Mouse (Mus musculus): Measurements from ENCODE around the gene Hmcn2. TPM values are rescaled to one million over a fixed set of nuclear protein-coding genes. Genes with fewer than 3 reads are reported as not detected.
A peak's percentile ranks its signal among the peaks of the same experiment; 100 is the strongest.

Hmcn2 gene
- polyA plus RNA-seq (2012; rRNA removed) = 87.3 and 147 TPM in 2 replicates

- peak within 1 kb of the TSS; percentile 50 for H3K27ac ChIP-seq (ENCODE audit: insufficient read depth, low read depth, low read length)
- no peaks in the 10 kb centered on the region for H3K36me3 ChIP-seq (ENCODE audit: control insufficient read depth, insufficient read depth, low read length)
Measured at GRCm38 (mm10) chr2:31314007-31314465, at the start of gene Hmcn2. Gene Hmcn2 (plus strand): TSS chr2:31314415.

GRCm38 (mm10) chr2:31267447-31267846 is 46.8 kb upstream of the Hmcn2 start:
- WGBS = 87% methylated on average over 6 of the region's 6 CpGs
- no peak for TF ChIP-seq CTCF (IDR thresholded peaks at IDR 0.05; ENCODE audit: extremely low read depth, insufficient read length, insufficient replicate concordance, low read depth, low read length)
- TF ChIP-seq POLR2A (IDR thresholded peaks at IDR 0.05; ENCODE audit: low read depth, low read length) = no peak
- no peaks in the 10 kb centered on the region for H3K36me3 ChIP-seq (ENCODE audit: control insufficient read depth, insufficient read depth, low read length)
- H3K27ac ChIP-seq (ENCODE audit: insufficient read depth, low read depth, low read length) = no peak overlapping the region
- H3K4me1 ChIP-seq (ENCODE audit: control insufficient read depth, insufficient read depth, insufficient read length, low read length) = no peaks in the 10 kb centered on the region
- H3K27me3 ChIP-seq (ENCODE audit: control insufficient read depth, insufficient read depth, low read length) = no peaks in the 10 kb centered on the region
- no peak overlapping the region for H3K4me3 ChIP-seq (ENCODE audit: low read depth, low read length)

More at GRCm38 (mm10) chr2:31314007-31314465, at the start of gene Hmcn2:
- peak within 1 kb of the TSS; percentile 62 for H3K4me3 ChIP-seq (ENCODE audit: low read depth, low read length)
- peaks cover 4% of the 10 kb centered on the region; the same call in 1 of the 2 replicates for H3K27me3 ChIP-seq (ENCODE audit: control insufficient read depth, insufficient read depth, low read length)
- no peak for TF ChIP-seq POLR2A (IDR thresholded peaks at IDR 0.05; ENCODE audit: low read depth, low read length)
- TF ChIP-seq CTCF (IDR thresholded peaks at IDR 0.05; ENCODE audit: extremely low read depth, insufficient read length, insufficient replicate concordance, low read depth, low read length) = no peak
- H3K4me1 ChIP-seq (ENCODE audit: control insufficient read depth, insufficient read depth, insufficient read length, low read length) = no peaks in the 10 kb centered on the region
- 2% methylated on average over 33 of the region's 33 CpGs for WGBS

- no peak overlapping the region for H3K4me3 ChIP-seq (ENCODE audit: low read depth, low read length)
- no peak overlapping the region for H3K27ac ChIP-seq (ENCODE audit: insufficient read depth, low read depth, low read length)
- H3K4me1 ChIP-seq (ENCODE audit: control insufficient read depth, insufficient read depth, insufficient read length, low read length) = no peaks in the 10 kb centered on the region
- no peak for TF ChIP-seq POLR2A (IDR thresholded peaks at IDR 0.05; ENCODE audit: low read depth, low read length)
- TF ChIP-seq CTCF (IDR thresholded peaks at IDR 0.05; ENCODE audit: extremely low read depth, insufficient read length, insufficient replicate concordance, low read depth, low read length) = no peak
- no peaks in the 10 kb centered on the region for H3K36me3 ChIP-seq (ENCODE audit: control insufficient read depth, insufficient read depth, low read length)
- 42% methylated on average over 5 of the region's 5 CpGs for WGBS
- no peaks in the 10 kb centered on the region for H3K27me3 ChIP-seq (ENCODE audit: control insufficient read depth, insufficient read depth, low read length)
Measured at GRCm38 (mm10) chr2:31268631-31269030, 45.6 kb upstream of the Hmcn2 start.

- TF ChIP-seq CTCF (IDR thresholded peaks at IDR 0.05; ENCODE audit: extremely low read depth, insufficient read length, insufficient replicate concordance, low read depth, low read length) (no peak), POLR2A (IDR thresholded peaks at IDR 0.05; ENCODE audit: low read depth, low read length) (no peak)
- Histone ChIP-seq H3K4me1 (ENCODE audit: control insufficient read depth, insufficient read depth, insufficient read length, low read length) (no peaks in the 10 kb centered on the region), H3K4me3 (ENCODE audit: low read depth, low read length) (no peak overlapping the region), H3K36me3 (ENCODE audit: control insufficient read depth, insufficient read depth, low read length) (no peaks in the 10 kb centered on the region), H3K27me3 (ENCODE audit: control insufficient read depth, insufficient read depth, low read length) (no peaks in the 10 kb centered on the region), H3K27ac (ENCODE audit: insufficient read depth, low read depth, low read length) (no peak overlapping the region)
- 95% methylated on average over 6 of the region's 6 CpGs for whole genome bisulfite sequencing
Measured at GRCm38 (mm10) chr2:31269188-31269587, 45.0 kb upstream of the Hmcn2 start.

GRCm38 (mm10) chr2:31269847-31270246 is 44.4 kb upstream of the Hmcn2 start:
- Histone ChIP-seq H3K36me3 (ENCODE audit: control insufficient read depth, insufficient read depth, low read length) (no peaks in the 10 kb centered on the region), H3K27ac (ENCODE audit: insufficient read depth, low read depth, low read length) (no peak overlapping the region), H3K4me1 (ENCODE audit: control insufficient read depth, insufficient read depth, insufficient read length, low read length) (no peaks in the 10 kb centered on the region), H3K27me3 (ENCODE audit: control insufficient read depth, insufficient read depth, low read length) (no peaks in the 10 kb centered on the region), H3K4me3 (ENCODE audit: low read depth, low read length) (no peak overlapping the region)
- 91% methylated on average over 10 of the region's 10 CpGs for WGBS
- TF ChIP-seq CTCF (IDR thresholded peaks at IDR 0.05; ENCODE audit: extremely low read depth, insufficient read length, insufficient replicate concordance, low read depth, low read length) (no peak), POLR2A (IDR thresholded peaks at IDR 0.05; ENCODE audit: low read depth, low read length) (no peak)

- Histone ChIP-seq H3K36me3 (ENCODE audit: control insufficient read depth, insufficient read depth, low read length) (no peaks in the 10 kb centered on the region), H3K4me1 (ENCODE audit: control insufficient read depth, insufficient read depth, insufficient read length, low read length) (no peaks in the 10 kb centered on the region), H3K4me3 (ENCODE audit: low read depth, low read length) (no peak overlapping the region), H3K27me3 (ENCODE audit: control insufficient read depth, insufficient read depth, low read length) (no peaks in the 10 kb centered on the region), H3K27ac (ENCODE audit: insufficient read depth, low read depth, low read length) (no peak overlapping the region)
- WGBS = 80% methylated on average over 8 of the region's 8 CpGs
- no peak for TF ChIP-seq POLR2A (IDR thresholded peaks at IDR 0.05; ENCODE audit: low read depth, low read length)
- TF ChIP-seq CTCF (IDR thresholded peaks at IDR 0.05; ENCODE audit: extremely low read depth, insufficient read length, insufficient replicate concordance, low read depth, low read length) = no peak
Measured at GRCm38 (mm10) chr2:31270470-31270869, 43.7 kb upstream of the Hmcn2 start.

- TF ChIP-seq CTCF (IDR thresholded peaks at IDR 0.05; ENCODE audit: extremely low read depth, insufficient read length, insufficient replicate concordance, low read depth, low read length) (peak; percentile 7; the same call in 1 of the 2 replicates), POLR2A (IDR thresholded peaks at IDR 0.05; ENCODE audit: low read depth, low read length) (no peak)
- WGBS = 78% methylated on average over 1 of the region's 1 CpGs
Measured at GRCm38 (mm10) chr2:31271071-31271470, 43.1 kb upstream of the Hmcn2 start.

More at GRCm38 (mm10) chr2:31271071-31271470, 43.1 kb upstream of the Hmcn2 start:
- H3K27ac ChIP-seq (ENCODE audit: insufficient read depth, low read depth, low read length) = no peak overlapping the region
- no peak overlapping the region for H3K4me3 ChIP-seq (ENCODE audit: low read depth, low read length)
- H3K36me3 ChIP-seq (ENCODE audit: control insufficient read depth, insufficient read depth, low read length) = no peaks in the 10 kb centered on the region
- no peaks in the 10 kb centered on the region for H3K27me3 ChIP-seq (ENCODE audit: control insufficient read depth, insufficient read depth, low read length)
- H3K4me1 ChIP-seq (ENCODE audit: control insufficient read depth, insufficient read depth, insufficient read length, low read length) = no peaks in the 10 kb centered on the region
